Mouse (Mus musculus) C2C12 (cell line): Measurements from ENCODE around the gene Bcor.

Source experiments
- CEBPB ChIP-seq: IDR thresholded peaks from one replicate; pipeline ENCODE4 v1.6.1; 2011; ENCODE audit warnings: low read depth, mild to moderate bottlenecking, control low read depth, moderate library complexity
- CTCF ChIP-seq: IDR thresholded peaks from one replicate; pipeline ENCODE4 v1.5.1; 2011; ENCODE audit not compliant: control insufficient read depth, insufficient read depth, insufficient read length
- FOSL1 ChIP-seq: IDR thresholded peaks from one replicate; pipeline ENCODE4 v1.8.0; 2011; ENCODE audit warnings: mild to moderate bottlenecking, low read length; ENCODE audit not compliant: poor library complexity, insufficient read depth, severe bottlenecking
- MAX ChIP-seq: IDR thresholded peaks from one replicate; pipeline ENCODE4 v1.6.1; 2011; ENCODE audit warnings: mild to moderate bottlenecking, control low read depth
- USF1 ChIP-seq: IDR thresholded peaks from one replicate; pipeline ENCODE4 v1.6.1; 2011; ENCODE audit warnings: low read depth, mild to moderate bottlenecking, control low read depth, moderate library complexity

GRCm38 (mm10) chrX:12133836-12134431 is 26.2 kb downstream of the Bcor start:
- no peak for TF ChIP-seq CTCF
- TF ChIP-seq MAX: no peak
- no peak for TF ChIP-seq USF1
- no peak for TF ChIP-seq CEBPB
- TF ChIP-seq FOSL1: no peak
